Mouse (Mus musculus): ENCODE results near the gene Tamm41. TPM values are rescaled to one million over a fixed set of nuclear protein-coding genes. Genes with fewer than 3 reads are reported as not detected.

Gene Tamm41
- polyA plus RNA-seq, 1 experiment from 2014 or later: 55.1 TPM

DNA sequence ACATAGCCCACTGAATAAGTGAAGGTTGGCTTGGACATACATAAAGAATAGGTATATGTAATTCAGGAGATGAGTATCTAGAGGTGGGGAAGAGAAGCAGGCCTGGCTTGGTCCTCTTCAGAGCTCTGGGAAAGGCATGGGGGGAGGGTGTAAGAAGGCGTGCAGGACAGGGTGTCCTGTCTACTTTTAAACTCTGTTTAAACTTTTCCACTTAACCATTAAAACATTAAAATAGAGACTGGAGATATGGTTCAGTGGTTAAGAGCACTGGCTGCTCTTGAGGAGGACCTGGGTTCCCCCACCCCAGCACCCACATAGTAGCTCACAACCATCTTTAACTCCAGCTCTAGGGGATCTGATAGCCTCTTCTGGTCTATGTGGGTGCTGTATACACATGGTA is 64.7 kb downstream of the Tamm41 start:
- Histone ChIP-seq H3K9ac (replicated peaks; ENCODE audit: low read length) (no peak overlapping the region), H3K4me1 (ENCODE audit: control insufficient read depth, insufficient read depth, low read length) (peaks cover 4% of the 10 kb centered on the region; the same call in 1 of the 2 replicates), H3K4me3 (replicated peaks; ENCODE audit: low read depth, low read length) (no peak overlapping the region), H3K27me3 (ENCODE audit: control insufficient read depth, insufficient read depth, low read length) (peaks cover 15% of the 10 kb centered on the region; the same call in 1 of the 2 replicates), H3K36me3 (ENCODE audit: control insufficient read depth, insufficient read depth, low read length) (no peaks in the 10 kb centered on the region), H3K9me3 (ENCODE audit: control insufficient read depth, low read length) (no peaks in the 10 kb centered on the region), H3K4me2 (ENCODE audit: low read length) (no peak overlapping the region), H3K27ac (replicated peaks; ENCODE audit: low read depth, low read length) (no peak overlapping the region)
- ATAC-seq (ENCODE audit: low FRiP score, low TSS enrichment) (no peak), DNase-seq (no peak)
- 89% methylated on average over 1 of the region's 1 CpGs for WGBS

- peaks cover 4% of the 10 kb centered on the region; the same call in 1 of the 2 replicates for H3K4me1 ChIP-seq (ENCODE audit: control insufficient read depth, insufficient read depth, low read length)
- no peak overlapping the region for H3K4me3 ChIP-seq (replicated peaks; ENCODE audit: low read depth, low read length)
- H3K9ac ChIP-seq (replicated peaks; ENCODE audit: low read length): no peak overlapping the region
- WGBS: 73% methylated on average over 5 of the region's 5 CpGs
- H3K27me3 ChIP-seq (ENCODE audit: control insufficient read depth, insufficient read depth, low read length): peaks cover 28% of the 10 kb centered on the region; the same call in 1 of the 2 replicates
- DNase-seq (peak; percentile 27), ATAC-seq (ENCODE audit: low FRiP score, low TSS enrichment) (no peak)
- no peak overlapping the region for H3K27ac ChIP-seq (replicated peaks; ENCODE audit: low read depth, low read length)
- H3K36me3 ChIP-seq (ENCODE audit: control insufficient read depth, insufficient read depth, low read length): no peaks in the 10 kb centered on the region
- no peak overlapping the region for H3K4me2 ChIP-seq (ENCODE audit: low read length)
- H3K9me3 ChIP-seq (ENCODE audit: control insufficient read depth, low read length): no peaks in the 10 kb centered on the region
Observed at GRCm38 (mm10) chr6:114970895-114971294, 66.8 kb downstream of the Tamm41 start.

DNA sequence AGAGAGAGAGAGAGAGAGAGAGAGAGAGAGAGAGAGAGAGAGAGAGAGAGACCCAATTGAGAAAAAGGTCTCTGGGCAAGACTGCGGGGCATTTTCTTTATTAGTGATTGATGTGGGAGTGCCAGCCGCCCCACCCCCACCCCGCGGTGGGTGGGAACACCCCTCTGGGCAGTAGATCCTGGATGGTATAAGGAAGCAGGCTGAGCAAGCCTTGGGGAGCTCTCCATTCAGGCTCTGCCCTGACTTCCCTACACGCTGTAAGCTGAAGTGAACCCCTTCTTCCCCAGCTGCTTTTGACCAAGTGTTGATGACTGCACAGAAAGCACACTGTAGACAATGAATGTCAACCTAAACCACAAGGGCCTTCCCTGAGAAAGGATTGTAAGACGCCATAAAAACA is 67.3 kb downstream of the Tamm41 start:
- H3K36me3 ChIP-seq (ENCODE audit: control insufficient read depth, insufficient read depth, low read length): no peaks in the 10 kb centered on the region
- no peak overlapping the region for H3K9ac ChIP-seq (replicated peaks; ENCODE audit: low read length)
- H3K4me2 ChIP-seq (ENCODE audit: low read length): peak overlapping the region; percentile 99
- H3K9me3 ChIP-seq (ENCODE audit: control insufficient read depth, low read length): no peaks in the 10 kb centered on the region
- no peak overlapping the region for H3K27ac ChIP-seq (replicated peaks; ENCODE audit: low read depth, low read length)
- no peak for DNase-seq
- no peak overlapping the region for H3K4me3 ChIP-seq (replicated peaks; ENCODE audit: low read depth, low read length)
- ATAC-seq (ENCODE audit: low FRiP score, low TSS enrichment): no peak
- H3K27me3 ChIP-seq (ENCODE audit: control insufficient read depth, insufficient read depth, low read length): peaks cover 28% of the 10 kb centered on the region; the same call in 1 of the 2 replicates
- 24% methylated on average over 6 of the region's 6 CpGs for whole genome bisulfite sequencing
- H3K4me1 ChIP-seq (ENCODE audit: control insufficient read depth, insufficient read depth, low read length): peaks cover 4% of the 10 kb centered on the region; the same call in 1 of the 2 replicates

GRCm38 (mm10) chr6:114969213-114970120 is 68.2 kb downstream of the Tamm41 start, which contains the start of gene Vgll4:
Gene Vgll4 (minus strand): TSS chr6:114969994.
- Histone ChIP-seq H3K36me3 (ENCODE audit: control insufficient read depth, insufficient read depth, low read length) (no peaks in the 10 kb centered on the region), H3K4me1 (ENCODE audit: control insufficient read depth, insufficient read depth, low read length) (peaks cover 4% of the 10 kb centered on the region; the same call in 1 of the 2 replicates), H3K9ac (replicated peaks; ENCODE audit: low read length) (peak within 1 kb of the TSS; percentile 62), H3K27me3 (ENCODE audit: control insufficient read depth, insufficient read depth, low read length) (peaks cover 28% of the 10 kb centered on the region; the same call in 1 of the 2 replicates), H3K4me2 (ENCODE audit: low read length) (peak within 1 kb of the TSS; percentile 99), H3K4me3 (replicated peaks; ENCODE audit: low read depth, low read length) (peak within 1 kb of the TSS; percentile 64), H3K27ac (replicated peaks; ENCODE audit: low read depth, low read length) (peak within 1 kb of the TSS; percentile 37; the same call in 1 of the 2 replicates), H3K9me3 (ENCODE audit: control insufficient read depth, low read length) (no peaks in the 10 kb centered on the region)
- ATAC-seq (ENCODE audit: low FRiP score, low TSS enrichment): peak; percentile 60
- under 1% methylated on average over 79 of the region's 79 CpGs for WGBS
- DNase-seq: peak; percentile 86

GRCm38 (mm10) chr6:114968361-114969212 is 69.1 kb downstream of the Tamm41 start:
- Histone ChIP-seq H3K9ac (replicated peaks; ENCODE audit: low read length) (peak overlapping the region; percentile 62), H3K9me3 (ENCODE audit: control insufficient read depth, low read length) (no peaks in the 10 kb centered on the region), H3K4me2 (ENCODE audit: low read length) (peak overlapping the region; percentile 99), H3K4me1 (ENCODE audit: control insufficient read depth, insufficient read depth, low read length) (peaks cover 4% of the 10 kb centered on the region; the same call in 1 of the 2 replicates), H3K36me3 (ENCODE audit: control insufficient read depth, insufficient read depth, low read length) (no peaks in the 10 kb centered on the region), H3K4me3 (replicated peaks; ENCODE audit: low read depth, low read length) (peak overlapping the region; percentile 64), H3K27me3 (ENCODE audit: control insufficient read depth, insufficient read depth, low read length) (peaks cover 28% of the 10 kb centered on the region; the same call in 1 of the 2 replicates), H3K27ac (replicated peaks; ENCODE audit: low read depth, low read length) (peak overlapping the region; percentile 37; the same call in 1 of the 2 replicates)
- ATAC-seq (ENCODE audit: low FRiP score, low TSS enrichment): peak; percentile 82
- DNase-seq: peak; percentile 86
- under 1% methylated on average over 82 of the region's 82 CpGs for WGBS

GRCm38 (mm10) chr6:114967623-114968022 is 70.1 kb downstream of the Tamm41 start:
- Histone ChIP-seq H3K36me3 (ENCODE audit: control insufficient read depth, insufficient read depth, low read length) (no peaks in the 10 kb centered on the region), H3K9me3 (ENCODE audit: control insufficient read depth, low read length) (no peaks in the 10 kb centered on the region), H3K4me2 (ENCODE audit: low read length) (peak overlapping the region; percentile 99), H3K4me3 (replicated peaks; ENCODE audit: low read depth, low read length) (no peak overlapping the region), H3K27me3 (ENCODE audit: control insufficient read depth, insufficient read depth, low read length) (peaks cover 28% of the 10 kb centered on the region; the same call in 1 of the 2 replicates), H3K9ac (replicated peaks; ENCODE audit: low read length) (no peak overlapping the region), H3K27ac (replicated peaks; ENCODE audit: low read depth, low read length) (no peak overlapping the region), H3K4me1 (ENCODE audit: control insufficient read depth, insufficient read depth, low read length) (peaks cover 4% of the 10 kb centered on the region; the same call in 1 of the 2 replicates)
- DNase-seq (peak; percentile 36), ATAC-seq (ENCODE audit: low FRiP score, low TSS enrichment) (no peak)
- 47% methylated on average over 12 of the region's 12 CpGs for WGBS

- H3K27ac ChIP-seq (replicated peaks; ENCODE audit: low read depth, low read length): no peak overlapping the region
- H3K36me3 ChIP-seq (ENCODE audit: control insufficient read depth, insufficient read depth, low read length): no peaks in the 10 kb centered on the region
- H3K9me3 ChIP-seq (ENCODE audit: control insufficient read depth, low read length): no peaks in the 10 kb centered on the region
- no peak for DNase-seq
- peaks cover 4% of the 10 kb centered on the region; the same call in 1 of the 2 replicates for H3K4me1 ChIP-seq (ENCODE audit: control insufficient read depth, insufficient read depth, low read length)
- H3K27me3 ChIP-seq (ENCODE audit: control insufficient read depth, insufficient read depth, low read length): peaks cover 28% of the 10 kb centered on the region; the same call in 1 of the 2 replicates
- no peak overlapping the region for H3K4me3 ChIP-seq (replicated peaks; ENCODE audit: low read depth, low read length)
- no peak overlapping the region for H3K4me2 ChIP-seq (ENCODE audit: low read length)
- no peak for ATAC-seq (ENCODE audit: low FRiP score, low TSS enrichment)
- 15% methylated on average over 2 of the region's 2 CpGs for WGBS
- H3K9ac ChIP-seq (replicated peaks; ENCODE audit: low read length): no peak overlapping the region
Observed at GRCm38 (mm10) chr6:114966396-114967154, 71.1 kb downstream of the Tamm41 start.

All from midbrain, embryonic 14.5 days (tissue).